Mouse (Mus musculus) testis, adult 2 months (tissue): ENCODE results near the gene Muc4.

Experiments
- CTCF ChIP-seq: fragments of 200-500 bp; IDR thresholded peaks from 2 replicates; pipeline ENCODE4 v1.5.1; 2012; ENCODE audit warnings: low read depth, mild to moderate bottlenecking, inconsistent platforms, low read length, moderate library complexity; ENCODE audit not compliant: control insufficient read depth, insufficient read depth, insufficient replicate concordance
- POLR2A ChIP-seq: fragments of 200-500 bp; IDR thresholded peaks from 2 replicates; pipeline ENCODE4 v1.6.1; 2012; ENCODE audit warnings: low read depth, mild to moderate bottlenecking, inconsistent platforms, low read length, moderate library complexity; ENCODE audit not compliant: control insufficient read depth

DNA sequence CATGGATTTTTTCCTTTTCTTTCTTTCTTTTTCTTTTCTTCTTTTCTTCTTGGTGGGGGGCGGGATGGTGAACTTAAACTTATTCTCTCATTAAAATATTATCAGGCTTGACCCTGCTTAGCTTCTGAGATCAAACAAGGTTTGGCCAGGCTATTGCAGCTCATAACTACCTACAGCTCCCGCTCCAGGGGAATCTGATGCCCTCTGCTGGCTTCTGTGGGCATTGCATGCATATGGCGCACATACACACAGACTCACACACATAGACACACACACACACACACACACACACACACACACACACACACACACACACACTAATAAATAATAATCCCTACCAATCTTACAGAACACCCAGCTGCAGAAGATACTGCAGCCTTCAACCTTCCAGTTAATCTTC, 30.1 kb upstream of the Muc4 start:
- TF ChIP-seq CTCF: peak; percentile 65; the same call in 1 of the 2 replicates
- no peak for TF ChIP-seq POLR2A
